Mouse (Mus musculus): Measurements from ENCODE around the gene Vmn1r40. TPM values are rescaled to one million over a fixed set of nuclear protein-coding genes. Genes with fewer than 3 reads are reported as not detected.
A peak's percentile ranks its signal among the peaks of the same experiment; 100 is the strongest.

Gene Vmn1r40
- total and polyA plus RNA-seq, 2 experiments from 2014 or later: not detected

DNA sequence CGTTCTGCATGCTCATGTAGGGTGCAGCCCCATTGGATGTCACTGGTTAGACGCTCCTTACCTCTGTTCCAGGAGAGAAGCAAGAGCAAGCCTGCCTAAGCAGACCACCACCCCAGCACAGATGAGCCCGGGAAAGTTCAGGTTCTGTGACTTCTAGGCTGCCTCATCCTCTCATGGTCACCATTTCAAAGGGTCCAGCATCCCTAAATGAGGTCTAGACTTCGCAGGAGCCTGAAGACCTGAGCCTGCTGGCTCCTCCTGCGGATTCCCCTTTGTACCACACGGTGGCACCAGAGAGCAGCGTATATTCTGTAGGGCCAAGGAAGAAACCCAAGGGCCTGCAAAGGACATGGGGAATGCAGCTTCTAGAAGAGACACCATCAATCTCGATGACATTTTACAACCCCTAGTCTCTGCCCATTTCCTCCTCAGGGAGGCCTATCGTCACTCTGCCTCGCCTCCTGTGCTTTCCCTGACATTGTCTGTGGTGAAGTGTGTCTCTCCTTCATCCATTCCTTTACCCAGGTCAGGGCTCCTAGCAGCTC is 28.0 kb upstream of the Vmn1r40 start:
- no peak overlapping the region for H3K9ac ChIP-seq (replicated peaks; ENCODE audit: low read length)
- ATAC-seq (peak; percentile 72), DNase-seq (ENCODE audit: low spot score) (peak; percentile 86)
- peak; percentile 94 for TF ChIP-seq CTCF (IDR thresholded peaks at IDR 0.05; ENCODE audit: low read depth)
- H3K4me2 ChIP-seq (ENCODE audit: low read depth, low read length): no peak overlapping the region
- H3K4me1 ChIP-seq (ENCODE audit: insufficient read depth, low read length): no peaks in the 10 kb centered on the region
- WGBS: 21% methylated on average over 10 of the region's 10 CpGs
- no peaks in the 10 kb centered on the region; the same call in 1 of the 2 replicates for H3K36me3 ChIP-seq (ENCODE audit: insufficient read depth, low read length)
- no peaks in the 10 kb centered on the region for H3K27me3 ChIP-seq (ENCODE audit: insufficient read depth, low read length)
- H3K27ac ChIP-seq: no peak overlapping the region
- no peak overlapping the region for H3K4me3 ChIP-seq (ENCODE audit: low read length)
- no peaks in the 10 kb centered on the region for H3K9me3 ChIP-seq (ENCODE audit: low read length)

- Histone ChIP-seq H3K27ac (no peak overlapping the region), H3K4me2 (ENCODE audit: low read depth, low read length) (no peak overlapping the region), H3K9me3 (ENCODE audit: low read length) (no peaks in the 10 kb centered on the region), H3K36me3 (ENCODE audit: insufficient read depth, low read length) (no peaks in the 10 kb centered on the region), H3K4me3 (ENCODE audit: low read length) (no peak overlapping the region), H3K9ac (replicated peaks; ENCODE audit: low read length) (no peak overlapping the region), H3K4me1 (ENCODE audit: insufficient read depth, low read length) (no peaks in the 10 kb centered on the region), H3K27me3 (ENCODE audit: insufficient read depth, low read length) (no peaks in the 10 kb centered on the region)
- 10% methylated on average over 8 of the region's 8 CpGs for WGBS
- TF ChIP-seq CTCF (IDR thresholded peaks at IDR 0.05; ENCODE audit: low read depth): peak; percentile 97
- peak; percentile 58 for ATAC-seq
- peak; percentile 83 for DNase-seq (ENCODE audit: low spot score)
These were observed 27.2 kb upstream of the Vmn1r40 start for GRCm38 (mm10) chr6:89680155-89680554.

GRCm38 (mm10) chr6:89684231-89684630 is 23.1 kb upstream of the Vmn1r40 start:
- 53% methylated on average over 1 of the region's 1 CpGs for WGBS
- no peaks in the 10 kb centered on the region for H3K9me3 ChIP-seq (ENCODE audit: low read length)
- DNase-seq (ENCODE audit: low spot score) (peak; percentile 80), ATAC-seq (peak; percentile 74)
- no peak overlapping the region for H3K9ac ChIP-seq (replicated peaks; ENCODE audit: low read length)
- no peak overlapping the region for H3K4me3 ChIP-seq (ENCODE audit: low read length)
- H3K27me3 ChIP-seq (ENCODE audit: insufficient read depth, low read length): no peaks in the 10 kb centered on the region
- no peak overlapping the region for H3K27ac ChIP-seq
- no peaks in the 10 kb centered on the region for H3K36me3 ChIP-seq (ENCODE audit: insufficient read depth, low read length)
- H3K4me2 ChIP-seq (ENCODE audit: low read depth, low read length): no peak overlapping the region
- peak; percentile 67 for TF ChIP-seq CTCF (IDR thresholded peaks at IDR 0.05; ENCODE audit: low read depth)
- no peaks in the 10 kb centered on the region for H3K4me1 ChIP-seq (ENCODE audit: insufficient read depth, low read length)

- DNase-seq (ENCODE audit: low spot score) (no peak), ATAC-seq (no peak)
- Histone ChIP-seq H3K4me3 (ENCODE audit: low read length) (no peak overlapping the region), H3K9me3 (ENCODE audit: low read length) (no peaks in the 10 kb centered on the region), H3K27me3 (ENCODE audit: insufficient read depth, low read length) (no peaks in the 10 kb centered on the region), H3K36me3 (ENCODE audit: insufficient read depth, low read length) (no peaks in the 10 kb centered on the region), H3K9ac (replicated peaks; ENCODE audit: low read length) (no peak overlapping the region), H3K4me1 (ENCODE audit: insufficient read depth, low read length) (no peaks in the 10 kb centered on the region), H3K27ac (no peak overlapping the region), H3K4me2 (ENCODE audit: low read depth, low read length) (no peak overlapping the region)
- 81% methylated on average over 1 of the region's 1 CpGs for WGBS
- no peak for TF ChIP-seq CTCF (IDR thresholded peaks at IDR 0.05; ENCODE audit: low read depth)
These were observed 20.2 kb upstream of the Vmn1r40 start for GRCm38 (mm10) chr6:89687100-89687499.

DNA sequence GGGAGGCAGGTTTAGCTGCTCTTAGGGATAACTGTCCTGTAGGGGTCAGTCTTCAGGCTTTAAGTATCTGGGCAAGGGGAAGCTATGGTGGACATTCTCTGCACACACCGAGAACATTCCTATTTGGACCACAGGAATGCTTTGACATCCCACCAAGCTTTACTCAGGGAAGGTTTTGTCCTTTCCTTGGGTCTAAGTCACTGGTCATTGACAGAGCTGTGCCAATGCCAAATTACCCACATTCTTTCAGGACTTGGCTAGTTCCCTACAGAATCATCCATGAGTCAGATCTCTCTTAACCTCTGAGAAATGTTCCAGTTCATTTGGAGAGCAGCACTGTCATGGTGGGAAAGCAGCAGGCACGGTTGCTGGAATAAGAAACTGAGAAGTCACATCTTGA is 716 bp upstream of the Vmn1r40 start:
- no peaks in the 10 kb centered on the region for H3K36me3 ChIP-seq (ENCODE audit: insufficient read depth, low read length)
- no peaks in the 10 kb centered on the region for H3K27me3 ChIP-seq (ENCODE audit: insufficient read depth, low read length)
- DNase-seq (ENCODE audit: low spot score) (no peak), ATAC-seq (no peak)
- TF ChIP-seq CTCF (IDR thresholded peaks at IDR 0.05; ENCODE audit: low read depth): no peak
- WGBS: 71% methylated on average over 2 of the region's 2 CpGs
- no peak overlapping the region for H3K9ac ChIP-seq (replicated peaks; ENCODE audit: low read length)
- H3K4me3 ChIP-seq (ENCODE audit: low read length): no peak overlapping the region
- no peaks in the 10 kb centered on the region for H3K9me3 ChIP-seq (ENCODE audit: low read length)
- no peak overlapping the region for H3K4me2 ChIP-seq (ENCODE audit: low read depth, low read length)
- no peak overlapping the region for H3K27ac ChIP-seq
- no peaks in the 10 kb centered on the region for H3K4me1 ChIP-seq (ENCODE audit: insufficient read depth, low read length)

DNA sequence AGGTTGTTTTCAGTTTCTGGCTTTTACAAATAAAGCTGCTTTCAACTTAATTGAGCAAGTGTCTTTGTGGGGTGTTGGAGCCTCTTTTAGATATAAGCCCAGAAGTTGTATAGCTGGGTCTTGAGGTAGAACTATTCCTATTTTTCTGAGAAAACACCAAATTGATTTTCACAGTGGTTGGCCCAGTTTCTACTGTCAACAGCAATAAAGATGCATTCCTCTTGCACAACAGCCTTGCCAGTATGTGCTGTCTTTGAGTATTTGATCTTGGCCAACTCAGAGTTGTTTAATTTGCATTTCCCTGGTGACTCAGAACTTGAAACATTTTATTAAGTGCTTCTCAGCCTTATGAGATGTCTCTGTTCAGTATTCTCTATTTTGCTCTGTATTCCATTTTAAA is 10.7 kb downstream of the Vmn1r40 start:
- DNase-seq (ENCODE audit: low spot score) (no peak), ATAC-seq (no peak)

GRCm38 (mm10) chr6:89740466-89740865 is 33.1 kb downstream of the Vmn1r40 start, which contains the start of gene Vmn1r41:
TSS of gene Vmn1r41 (plus strand) at chr6:89740766.
- Histone ChIP-seq H3K4me3 (ENCODE audit: low read length) (no peak within 1 kb of the TSS), H3K4me2 (ENCODE audit: low read depth, low read length) (no peak within 1 kb of the TSS), H3K9ac (replicated peaks; ENCODE audit: low read length) (no peak within 1 kb of the TSS), H3K27ac (no peak within 1 kb of the TSS), H3K4me1 (ENCODE audit: insufficient read depth, low read length) (no peaks in the 10 kb centered on the region), H3K9me3 (ENCODE audit: low read length) (no peaks in the 10 kb centered on the region), H3K36me3 (ENCODE audit: insufficient read depth, low read length) (no peaks in the 10 kb centered on the region), H3K27me3 (ENCODE audit: insufficient read depth, low read length) (no peaks in the 10 kb centered on the region)
- ATAC-seq (no peak), DNase-seq (ENCODE audit: low spot score) (no peak)
- TF ChIP-seq CTCF (IDR thresholded peaks at IDR 0.05; ENCODE audit: low read depth): no peak

More for the DNA sequence above, 10.7 kb downstream of the Vmn1r40 start:
- no peak overlapping the region for H3K27ac ChIP-seq
- no peak overlapping the region for H3K4me3 ChIP-seq (ENCODE audit: low read length)
- H3K27me3 ChIP-seq (ENCODE audit: insufficient read depth, low read length): no peaks in the 10 kb centered on the region
- no peaks in the 10 kb centered on the region for H3K4me1 ChIP-seq (ENCODE audit: insufficient read depth, low read length)
- no peaks in the 10 kb centered on the region for H3K36me3 ChIP-seq (ENCODE audit: insufficient read depth, low read length)
- H3K4me2 ChIP-seq (ENCODE audit: low read depth, low read length): no peak overlapping the region
- H3K9me3 ChIP-seq (ENCODE audit: low read length): no peaks in the 10 kb centered on the region
- TF ChIP-seq CTCF (IDR thresholded peaks at IDR 0.05; ENCODE audit: low read depth): no peak
- no peak overlapping the region for H3K9ac ChIP-seq (replicated peaks; ENCODE audit: low read length)
